Mouse (Mus musculus) CH12.LX (cell line): ENCODE data around the gene Olfml2a. TPM values are rescaled to one million over a fixed set of nuclear protein-coding genes. Genes with fewer than 3 reads are reported as not detected.

ENCODE experiments used
- DNase-seq: peaks from one replicate; pipeline ENCODE4 v3.0.0-alpha.2; 2013; ENCODE audit errors: extremely low read depth
- H3K27ac ChIP-seq: 2 replicates; pipeline ENCODE4 v1.5.1; 2012; ENCODE audit warnings: low read depth, mild to moderate bottlenecking, control low read depth, moderate library complexity; ENCODE audit not compliant: insufficient read depth
- H3K27me3 ChIP-seq: replicated peaks from 2 replicates; pipeline ENCODE3; 2012; ENCODE audit warnings: inconsistent platforms
- H3K36me3 ChIP-seq, 2 experiments: replicated peaks in 1 of 2; 2 replicates each; pipeline versions ENCODE3 to v1.6.1; 2012; ENCODE audit warnings: inconsistent platforms in 1 of 2, low read length in 1 of 2, mild to moderate bottlenecking in 1 of 2, mixed read lengths in 1 of 2, moderate library complexity in 1 of 2; ENCODE audit not compliant: control insufficient read depth in 1 of 2, insufficient read depth in 1 of 2
- H3K4me1 ChIP-seq, 2 experiments: 2 replicates each; pipeline ENCODE4 v1.6.1; 2012; ENCODE audit warnings: inconsistent platforms in 1 of 2, moderate library complexity in 1 of 2; ENCODE audit not compliant: insufficient read depth in 2 of 2, control insufficient read depth in 1 of 2
- H3K4me2 ChIP-seq: 2 replicates; pipeline ENCODE4 v1.6.1; 2012; ENCODE audit warnings: low read depth, mild to moderate bottlenecking, control low read depth; ENCODE audit not compliant: poor library complexity, insufficient read depth, severe bottlenecking
- H3K4me3 ChIP-seq, 3 experiments: fragments of 150-350 bp in 1 of 3; sonication (generic) in 1 of 3; replicated peaks in 1 of 3; 2 replicates each; pipeline versions ENCODE3 to v1.5.1; 2011 to 2012; ENCODE audit warnings: low read depth in 2 of 3, low read length in 2 of 3, mild to moderate bottlenecking in 2 of 3, moderate library complexity in 2 of 3, control low read depth in 1 of 3, improper control_type of control experiment in 1 of 3, inconsistent platforms in 1 of 3, mixed read lengths in 1 of 3; ENCODE audit not compliant: poor library complexity in 1 of 3
- H3K79me2 ChIP-seq: replicated peaks from 2 replicates; pipeline ENCODE4 v1.6.1; 2012; ENCODE audit warnings: mild to moderate bottlenecking, moderate library complexity; ENCODE audit not compliant: control insufficient read depth, poor library complexity, insufficient read depth, severe bottlenecking; ENCODE audit errors: extremely low read depth
- H3K9ac ChIP-seq: 2 replicates; pipeline ENCODE4 v1.6.1; 2012; ENCODE audit warnings: low read depth, mild to moderate bottlenecking, control low read depth, moderate library complexity; ENCODE audit not compliant: insufficient read depth
- H3K9me3 ChIP-seq: replicated peaks from 2 replicates; pipeline ENCODE3; 2012; ENCODE audit warnings: low read length, inconsistent platforms, mixed read lengths
- BHLHE40 ChIP-seq: IDR thresholded peaks from 2 replicates; pipeline ENCODE4 v1.6.1; 2011; ENCODE audit warnings: mild to moderate bottlenecking, low read depth, low read length, improper control_type of control experiment
- CTCF ChIP-seq, 2 experiments: IDR thresholded peaks in 1 of 2; conservative IDR thresholded peaks in 1 of 2; 2 replicates each; pipeline ENCODE4 v1.5.1; 2011 to 2012; ENCODE audit warnings: low read depth in 2 of 2, low read length in 2 of 2, improper control_type of control experiment in 1 of 2, inconsistent platforms in 1 of 2, mild to moderate bottlenecking in 1 of 2, moderate library complexity in 1 of 2
- E2F4 ChIP-seq: IDR thresholded peaks from 2 replicates; pipeline ENCODE4 v1.6.1; 2011; ENCODE audit warnings: low read depth, low read length, improper control_type of control experiment; ENCODE audit not compliant: insufficient replicate concordance
- EP300 ChIP-seq: IDR thresholded peaks from 2 replicates; pipeline ENCODE4 v1.6.1; 2011; ENCODE audit warnings: low read length, improper control_type of control experiment
- ETS1 ChIP-seq: conservative IDR thresholded peaks from 2 replicates; pipeline ENCODE4 v1.6.1; 2012; ENCODE audit warnings: low read depth, mild to moderate bottlenecking, inconsistent platforms, low read length, improper control_type of control experiment, moderate library complexity
- GABPA ChIP-seq: IDR thresholded peaks from 2 replicates; pipeline ENCODE4 v1.6.1; 2012; ENCODE audit warnings: low read depth, low read length, improper control_type of control experiment, inconsistent platforms; ENCODE audit not compliant: insufficient replicate concordance
- IRF4 ChIP-seq: IDR thresholded peaks from 2 replicates; pipeline ENCODE4 v1.6.1; 2014; ENCODE audit warnings: low read depth, mild to moderate bottlenecking, inconsistent platforms, low read length, improper control_type of control experiment
- JUN ChIP-seq: IDR thresholded peaks from 2 replicates; pipeline ENCODE4 v1.6.1; 2011; ENCODE audit warnings: low read depth, mild to moderate bottlenecking, low read length, improper control_type of control experiment, moderate library complexity; ENCODE audit not compliant: insufficient read depth
- JUND ChIP-seq: conservative IDR thresholded peaks from 2 replicates; pipeline ENCODE4 v1.6.1; 2011; ENCODE audit warnings: low read depth, low read length, improper control_type of control experiment
- KAT2A ChIP-seq: IDR thresholded peaks from 2 replicates; pipeline ENCODE4 v1.6.1; 2012; ENCODE audit warnings: low read length, improper control_type of control experiment, inconsistent platforms; ENCODE audit not compliant: insufficient replicate concordance
- MAFK ChIP-seq: IDR thresholded peaks from 2 replicates; pipeline ENCODE4 v1.6.1; 2011; ENCODE audit warnings: low read length, improper control_type of control experiment; ENCODE audit not compliant: insufficient replicate concordance
- MAX ChIP-seq: IDR thresholded peaks from 2 replicates; pipeline ENCODE4 v1.6.1; 2011; ENCODE audit warnings: low read length, improper control_type of control experiment
- MEF2A ChIP-seq: IDR thresholded peaks from 2 replicates; pipeline ENCODE4 v1.6.1; 2014; ENCODE audit warnings: low read depth, mild to moderate bottlenecking, inconsistent platforms, low read length, improper control_type of control experiment, borderline replicate concordance
- MYC ChIP-seq: IDR thresholded peaks from 2 replicates; pipeline ENCODE4 v1.6.1; 2011; ENCODE audit warnings: low read depth, mild to moderate bottlenecking, improper control_type of control experiment, low read length
- NELFE ChIP-seq: IDR thresholded peaks from 2 replicates; pipeline ENCODE4 v1.6.1; 2011; ENCODE audit warnings: low read depth, low read length, improper control_type of control experiment
- POLR2A ChIP-seq: IDR thresholded peaks from 2 replicates; pipeline ENCODE4 v1.6.1; 2011; ENCODE audit warnings: low read depth, mild to moderate bottlenecking, improper control_type of control experiment, low read length
- RCOR1 ChIP-seq: conservative IDR thresholded peaks from 2 replicates; pipeline ENCODE4 v1.6.1; 2012; ENCODE audit warnings: low read depth, mild to moderate bottlenecking, inconsistent platforms, low read length, improper control_type of control experiment
- SIN3A ChIP-seq: IDR thresholded peaks from 2 replicates; pipeline ENCODE4 v1.6.1; 2012; ENCODE audit warnings: low read length, improper control_type of control experiment, inconsistent platforms
- USF1 ChIP-seq: IDR thresholded peaks from 2 replicates; pipeline ENCODE4 v1.6.1; 2014; ENCODE audit warnings: low read depth, mild to moderate bottlenecking, inconsistent platforms, low read length, improper control_type of control experiment
- USF2 ChIP-seq: conservative IDR thresholded peaks from 2 replicates; pipeline ENCODE4 v1.6.1; 2011; ENCODE audit warnings: low read depth, low read length, improper control_type of control experiment
- ZC3H11A ChIP-seq: IDR thresholded peaks from 2 replicates; pipeline ENCODE4 v1.6.1; 2012; ENCODE audit warnings: low read depth, mild to moderate bottlenecking, inconsistent platforms, low read length, improper control_type of control experiment
- ZKSCAN1 ChIP-seq: IDR thresholded peaks from 2 replicates; pipeline ENCODE4 v1.6.1; 2012; ENCODE audit warnings: low read depth, inconsistent platforms, low read length, improper control_type of control experiment, borderline replicate concordance
- dilution Hi-C: fragments of 300-500 bp; cut with MboI; formaldehyde crosslinking; loops from 2 replicates; pipeline ENCODE4 v1.14.3; 2020; ENCODE audit warnings: low sequenced_read_pairs; ENCODE audit not compliant: extremely low pct_unique_long_range_greater_than_20kb, extremely low pct_ligation_motif_present
- in situ Hi-C: fragments of 300-500 bp; cut with MboI; formaldehyde crosslinking; loops from 3 replicates; pipeline ENCODE4 v1.14.3; 2019; ENCODE audit warnings: low sequenced_read_pairs, low pct_ligation_motif_present, low pct_unique_long_range_greater_than_20kb, mixed read lengths
- polyA plus RNA-seq: library from polyadenylated mRNA; unstranded; fragments of >175 nt; gene quantifications from 2 replicates; pipeline ENCODE4 v1.2.1, GENCODE M21; 2012; ENCODE audit warnings: low read depth; ENCODE audit not compliant: insufficient read length
- total RNA-seq, 2 experiments: library from RNA; depleted of rRNA; stranded (reverse); fragments of 300-350 nt in 1 of 2; fragments of >200 nt in 1 of 2; gene quantifications; 2 replicates each; pipeline ENCODE4 v1.2.3; 2012 to 2014

Olfml2a gene
- total and polyA plus RNA-seq, 3 experiments: 4.3 to 8.5 (median 5.5) TPM

GRCm38 (mm10) chr2:38936721-38937378 lies 5.1 kb downstream of the Olfml2a start:
- Histone ChIP-seq H3K4me3 (no peak overlapping the region), H3K36me3 (peaks cover 0 to 13% of the 10 kb centered on the region in 2 experiments), H3K9ac (no peak overlapping the region), H3K4me1 (peaks cover 28 to 58% of the 10 kb centered on the region in 2 experiments), H3K9me3 (peaks cover 2% of the 10 kb centered on the region), H3K27ac (no peak overlapping the region), H3K79me2 (no peaks in the 10 kb centered on the region), H3K27me3 (no peaks in the 10 kb centered on the region), H3K4me2 (no peak overlapping the region)
- in situ Hi-C loops (no loop called here), dilution Hi-C loops (no loop called here)
- TF ChIP-seq POLR2A (no peak), MAFK (no peak), JUN (no peak), JUND (no peak), ZKSCAN1 (no peak), SIN3A (no peak), ZC3H11A (no peak), ETS1 (no peak), GABPA (no peak), MEF2A (no peak), E2F4 (no peak), EP300 (no peak), RCOR1 (no peak), USF2 (no peak)
- DNase-seq: no peak

DNA sequence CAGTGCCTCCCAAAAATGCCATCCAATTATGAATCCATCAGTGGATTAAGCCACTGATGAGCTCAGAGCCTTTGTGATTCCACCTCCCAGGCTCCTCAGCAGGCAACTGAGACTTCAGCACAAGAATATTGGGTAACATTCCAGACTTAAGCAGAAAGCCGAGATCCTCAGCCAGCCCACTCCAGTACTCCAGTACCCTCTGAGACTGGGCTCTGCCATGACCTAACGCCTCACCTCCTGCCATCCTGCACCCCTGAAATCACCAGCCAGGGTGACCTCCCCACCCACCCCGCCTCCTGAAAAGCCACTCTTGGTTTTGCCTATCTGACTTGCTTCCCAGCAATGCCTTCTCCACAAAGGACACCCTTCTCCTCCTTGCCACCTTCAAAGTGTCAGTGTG lies 5.6 kb downstream of the Olfml2a start:
- no peak for TF ChIP-seq IRF4
- TF ChIP-seq ETS1: no peak
- TF ChIP-seq GABPA: no peak
- no peak for TF ChIP-seq BHLHE40
- TF ChIP-seq KAT2A: no peak
- no peak for TF ChIP-seq SIN3A
- no peak for TF ChIP-seq ZC3H11A
- no peak for TF ChIP-seq USF1
- TF ChIP-seq NELFE: no peak
- no peak for TF ChIP-seq MAX
- TF ChIP-seq CTCF (conservative IDR thresholded peaks at IDR 0.05 in 1 of 2, IDR thresholded peaks at IDR 0.05 in 1 of 2; ENCODE audit: low read depth in 2 of 2, low read length in 2 of 2): no peak
- no peak for TF ChIP-seq RCOR1
- TF ChIP-seq MYC: no peak
- TF ChIP-seq, all 38 proteins: peak for 0
- H3K4me3 ChIP-seq: no peak overlapping the region

More for the DNA sequence above, 5.6 kb downstream of the Olfml2a start:
- dilution Hi-C loops (no loop called here), in situ Hi-C loops (no loop called here)
- peaks cover 26 to 54% of the 10 kb centered on the region in 2 experiments for H3K4me1 ChIP-seq
- no peaks in the 10 kb centered on the region for H3K27me3 ChIP-seq
- no peak for DNase-seq
- peaks cover 2% of the 10 kb centered on the region for H3K9me3 ChIP-seq
- no peak overlapping the region for H3K4me2 ChIP-seq
- peaks cover 0 to 16% of the 10 kb centered on the region in 2 experiments for H3K36me3 ChIP-seq
- no peaks in the 10 kb centered on the region for H3K79me2 ChIP-seq
- H3K27ac ChIP-seq: no peak overlapping the region
- no peak overlapping the region for H3K9ac ChIP-seq
